In the genomic region with DNA sequence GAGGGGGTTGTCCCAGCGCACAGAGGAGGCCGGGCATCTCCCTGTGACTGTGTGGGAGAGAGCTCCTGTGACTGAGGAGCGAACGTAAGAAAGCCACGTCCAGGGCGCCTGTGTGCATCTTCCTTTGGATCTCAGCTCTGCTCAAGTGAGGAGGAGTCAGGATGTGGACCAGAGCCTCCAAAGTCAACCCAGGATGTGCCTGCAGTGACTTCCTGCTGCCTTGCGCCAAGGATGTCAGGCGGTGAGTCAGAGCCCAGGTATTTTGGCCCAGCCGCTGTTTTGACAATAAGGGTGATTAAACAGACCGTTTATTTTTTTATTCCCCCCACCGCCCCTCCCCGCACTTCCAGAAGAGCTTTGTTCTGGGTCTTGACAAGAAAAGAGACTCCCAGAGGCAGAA, we compare ENCODE assay signal across 8 mouse cellular contexts.
DNase-seq lines count a peak whose midpoint lies in the region; ATAC-seq lines count a peak whose summit lies in the region.

No protein-coding gene starts in this region.

- H3K36me3 ChIP-seq in neural tube, embryonic 12.5 days: no peaks in the 10 kb centered on the region
- H3K36me3 ChIP-seq in neural tube, embryonic 15.5 days: no peaks in the 10 kb centered on the region

- H3K27me3 ChIP-seq in neural tube, embryonic 12.5 days (replicated peaks): peaks cover 12% of the 10 kb centered on the region
- H3K27me3 ChIP-seq in neural tube, embryonic 15.5 days (replicated peaks): peaks cover 7% of the 10 kb centered on the region; the same call in 1 of the 2 replicates

- peaks cover 5% of the 10 kb centered on the region; the same call in 1 of the 2 replicates for H3K9me3 ChIP-seq in neural tube, embryonic 12.5 days
- H3K9me3 ChIP-seq in neural tube, embryonic 15.5 days (replicated peaks): no peaks in the 10 kb centered on the region

- no peak overlapping the region for H3K4me3 ChIP-seq in neural tube, embryonic 12.5 days
- H3K4me3 ChIP-seq in neural tube, embryonic 15.5 days (replicated peaks): no peak overlapping the region

- peak overlapping the region; percentile 1; the same call in 1 of the 2 replicates for H3K9ac ChIP-seq in neural tube, embryonic 12.5 days
- no peak overlapping the region for H3K9ac ChIP-seq in neural tube, embryonic 15.5 days (replicated peaks)

- H3K4me1 ChIP-seq in neural tube, embryonic 12.5 days: no peaks in the 10 kb centered on the region
- H3K4me1 ChIP-seq in neural tube, embryonic 15.5 days: peaks cover 7% of the 10 kb centered on the region

- DNase-seq in heart, adult 8-10 months (ENCODE audit: low spot score): peak; percentile 55
- peak; percentile 14 to 20 for DNase-seq in kidney, postnatal 36 days
- DNase-seq in urinary bladder, postnatal 25 days (ENCODE audit: low spot score): peak; percentile 48
- DNase-seq in neural tube, embryonic 10.5 days (ENCODE audit: extremely low spot score, low spot score): no peak
- DNase-seq in right cerebral cortex, postnatal 14 days: no peak
- DNase-seq in cerebellum, postnatal 25 days: no peak

- 25% methylated on average over 12 of the region's 12 CpGs for WGBS in neural tube, embryonic 12.5 days
- 20% methylated on average over 12 of the region's 12 CpGs for WGBS in neural tube, embryonic 15.5 days

- H3K27ac ChIP-seq in neural tube, embryonic 12.5 days: no peak overlapping the region
- H3K27ac ChIP-seq in neural tube, embryonic 15.5 days (replicated peaks): no peak overlapping the region

- no peak for ATAC-seq in neural tube, embryonic 12.5 days (ENCODE audit: low FRiP score, low read depth)
- ATAC-seq in neural tube, embryonic 15.5 days (ENCODE audit: low FRiP score): no peak

- no peak overlapping the region for H3K4me2 ChIP-seq in neural tube, embryonic 12.5 days (replicated peaks)
- H3K4me2 ChIP-seq in neural tube, embryonic 15.5 days: no peak overlapping the region

Comparison
In these comparisons a context has a peak if more than half of its experiments do, and no peak if none do; other contexts are left out.
1. DNase-seq: peak in heart, adult 8-10 months (single experiment), kidney, postnatal 36 days (2 of 2) and urinary bladder, postnatal 25 days (single experiment); none in neural tube, embryonic 10.5 days (single experiment), right cerebral cortex, postnatal 14 days (single experiment) and cerebellum, postnatal 25 days (0 of 2).